Mouse (Mus musculus): ENCODE data around the gene Tmem107.

Gene Tmem107

GRCm38 (mm10) chr11:69059357-69059974 is 11.1 kb upstream of the Tmem107 start, which contains the start of gene Borcs6:
Gene Borcs6, plus strand, starts transcription at chr11:69059717.
- peak; percentile 83 to 86 for DNase-seq (ENCODE audit: low read depth in 1 of 2, low spot score in 2 of 2)

GRCm38 (mm10) chr11:69059975-69060411 is 10.6 kb upstream of the Tmem107 start:
- DNase-seq (ENCODE audit: low read depth in 1 of 2, low spot score in 2 of 2) = no peak

GRCm38 (mm10) chr11:69060448-69061254 is 10.0 kb upstream of the Tmem107 start:
- DNase-seq (ENCODE audit: low read depth in 1 of 2, low spot score in 2 of 2) = peak in 1 of 2 experiments; percentile 31

- no peak for DNase-seq (ENCODE audit: low read depth in 1 of 2, low spot score in 2 of 2)
Measured at GRCm38 (mm10) chr11:69061255-69061912, 9.2 kb upstream of the Tmem107 start.

GRCm38 (mm10) chr11:69062194-69062760 is 8.3 kb upstream of the Tmem107 start:
- peak in 1 of 2 experiments; percentile 67 for DNase-seq (ENCODE audit: low read depth in 1 of 2, low spot score in 2 of 2)

- DNase-seq (ENCODE audit: low read depth in 1 of 2, low spot score in 2 of 2) = peak; percentile 89 to 97
Measured at GRCm38 (mm10) chr11:69062761-69063224, 7.8 kb upstream of the Tmem107 start.

- DNase-seq (ENCODE audit: low read depth in 1 of 2, low spot score in 2 of 2) = peak in 1 of 2 experiments; percentile 73
Measured at GRCm38 (mm10) chr11:69063413-69064201, 7.0 kb upstream of the Tmem107 start.

- no peak for DNase-seq (ENCODE audit: low read depth in 1 of 2, low spot score in 2 of 2)
Measured at GRCm38 (mm10) chr11:69064259-69065133, 6.1 kb upstream of the Tmem107 start.

- no peak for DNase-seq (ENCODE audit: low read depth in 1 of 2, low spot score in 2 of 2)
Measured at GRCm38 (mm10) chr11:69065394-69065925, 5.1 kb upstream of the Tmem107 start.

- no peak for DNase-seq (ENCODE audit: low read depth in 1 of 2, low spot score in 2 of 2)
Measured at GRCm38 (mm10) chr11:69066163-69066861, 4.3 kb upstream of the Tmem107 start.

GRCm38 (mm10) chr11:69066956-69067355 is 3.6 kb upstream of the Tmem107 start:
- DNase-seq (ENCODE audit: low read depth in 1 of 2, low spot score in 2 of 2) = peak in 1 of 2 experiments; percentile 73

- no peak for DNase-seq (ENCODE audit: low read depth in 1 of 2, low spot score in 2 of 2)
Measured at GRCm38 (mm10) chr11:69067601-69068000, 3.0 kb upstream of the Tmem107 start.

GRCm38 (mm10) chr11:69070093-69070492 is 513 bp upstream of the Tmem107 start:
- no peak for DNase-seq (ENCODE audit: low read depth in 1 of 2, low spot score in 2 of 2)

- DNase-seq (ENCODE audit: low read depth in 1 of 2, low spot score in 2 of 2) = no peak
Measured at GRCm38 (mm10) chr11:69071262-69071661, 656 bp downstream of the Tmem107 start.

GRCm38 (mm10) chr11:69072234-69072633 is 1.6 kb downstream of the Tmem107 start:
- no peak for DNase-seq (ENCODE audit: low read depth in 1 of 2, low spot score in 2 of 2)

GRCm38 (mm10) chr11:69072666-69073064 is 2.1 kb downstream of the Tmem107 start:
- DNase-seq (ENCODE audit: low read depth in 1 of 2, low spot score in 2 of 2) = no peak

- DNase-seq (ENCODE audit: low read depth in 1 of 2, low spot score in 2 of 2) = peak in 1 of 2 experiments; percentile 80
Measured at GRCm38 (mm10) chr11:69073065-69073888, 2.7 kb downstream of the Tmem107 start.
